Mouse (Mus musculus) left cerebral cortex, adult 2 months (tissue): ENCODE data around the gene Nr0b2. TPM values are rescaled to one million over a fixed set of nuclear protein-coding genes. Genes with fewer than 3 reads are reported as not detected.
A peak's percentile ranks its signal among the peaks of the same experiment; 100 is the strongest.

Experiments used
- DNase-seq, 2 experiments: peaks; one replicate each; pipeline ENCODE4 v3.0.0; 2021 to 2022; ENCODE audit warnings: low spot score in 2 of 2, mixed read lengths in 1 of 2; ENCODE audit errors: extremely low spot score in 1 of 2
- H3K27ac ChIP-seq: fragments of 200-600 bp; 2 replicates; pipeline ENCODE4 v1.8.1; 2022
- H3K4me3 ChIP-seq: fragments of 200-600 bp; 2 replicates; pipeline ENCODE4 v1.8.1; 2022
- CTCF ChIP-seq: fragments of 200-600 bp; IDR thresholded peaks from 2 replicates; pipeline ENCODE4 v1.8.1; 2022; ENCODE audit warnings: antibody characterized with exemption, mild to moderate bottlenecking, moderate library complexity
- intact Hi-C: fragments of 180-260 bp; cut with DNase I; formaldehyde crosslinking; loops from one replicate; pipeline ENCODE4 v1.15.1; 2025
- total RNA-seq, 2 experiments: library from RNA; stranded (reverse); gene quantifications; 2 replicates each; pipeline ENCODE4 v1.2.3; 2021

The Nr0b2 gene
- total RNA-seq, 2 experiments from 2014 or later = not detected

DNA sequence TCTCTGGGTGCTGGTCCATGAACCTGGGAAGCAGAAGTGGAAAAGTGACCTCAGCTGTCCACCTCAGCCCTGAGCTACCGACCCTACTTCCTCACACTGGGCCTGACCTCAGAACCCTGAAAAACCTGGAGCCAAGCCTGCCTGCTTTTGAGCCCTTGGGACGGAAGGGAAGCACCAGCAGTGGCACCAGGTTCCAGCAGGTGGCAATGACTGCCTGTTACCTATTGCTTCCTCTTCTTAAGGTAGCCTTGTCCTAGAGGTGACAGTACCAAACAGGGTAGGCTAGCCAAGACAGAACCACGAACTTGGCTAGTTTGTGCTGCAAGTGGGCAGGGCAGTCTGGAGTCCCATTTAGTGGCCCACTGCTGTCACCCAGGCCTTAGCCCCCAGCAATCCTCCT lies 20.4 kb upstream of the Nr0b2 start:
- DNase-seq = no peak
- H3K4me3 ChIP-seq = no peak overlapping the region
- TF ChIP-seq CTCF = no peak
- intact Hi-C loops = no loop called here
- no peak overlapping the region for H3K27ac ChIP-seq

DNA sequence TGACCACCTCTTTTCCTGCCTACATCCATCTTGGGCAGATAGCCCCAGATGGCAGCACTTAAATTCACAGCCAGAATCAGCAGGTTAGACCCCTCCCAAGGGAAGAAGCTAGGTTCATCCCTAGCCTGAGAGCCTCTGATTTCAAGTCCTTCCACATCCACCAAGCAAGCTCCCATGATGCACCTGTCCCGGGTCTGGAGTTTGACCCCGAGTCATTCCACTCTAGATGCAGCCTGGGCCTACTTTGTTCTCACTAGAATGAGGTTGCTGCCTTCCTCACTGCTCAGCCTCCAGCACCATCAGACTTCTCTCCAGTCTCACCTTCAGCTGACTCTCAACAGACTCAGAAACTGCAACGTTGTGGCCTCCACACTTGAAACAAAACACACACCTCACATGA lies 17.1 kb upstream of the Nr0b2 start:
- DNase-seq = no peak
- H3K4me3 ChIP-seq = no peak overlapping the region
- intact Hi-C loops = no loop called here
- no peak overlapping the region for H3K27ac ChIP-seq
- no peak for TF ChIP-seq CTCF

DNA sequence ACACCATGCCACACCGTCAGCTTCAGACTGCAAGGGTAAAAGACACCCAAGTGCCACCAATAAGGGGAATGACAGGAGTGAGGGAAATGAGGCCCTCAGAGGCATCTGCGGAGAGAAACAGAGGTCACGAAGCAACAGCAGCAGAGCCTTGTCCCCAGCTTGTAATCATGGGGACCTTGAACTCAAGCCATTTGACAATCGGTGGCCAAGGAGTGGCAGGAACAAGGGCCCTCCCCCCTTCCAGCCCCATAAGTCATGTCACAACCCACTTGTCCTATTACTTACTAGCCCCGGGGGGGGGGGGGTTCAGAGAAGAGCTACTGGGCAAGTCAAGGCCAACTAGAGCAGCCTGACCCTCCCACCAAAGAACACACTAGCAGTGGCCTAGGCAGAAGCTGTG lies 16.5 kb upstream of the Nr0b2 start:
- DNase-seq = no peak
- no peak for TF ChIP-seq CTCF
- no peak overlapping the region for H3K27ac ChIP-seq
- intact Hi-C loops = no loop called here
- H3K4me3 ChIP-seq = no peak overlapping the region

DNA sequence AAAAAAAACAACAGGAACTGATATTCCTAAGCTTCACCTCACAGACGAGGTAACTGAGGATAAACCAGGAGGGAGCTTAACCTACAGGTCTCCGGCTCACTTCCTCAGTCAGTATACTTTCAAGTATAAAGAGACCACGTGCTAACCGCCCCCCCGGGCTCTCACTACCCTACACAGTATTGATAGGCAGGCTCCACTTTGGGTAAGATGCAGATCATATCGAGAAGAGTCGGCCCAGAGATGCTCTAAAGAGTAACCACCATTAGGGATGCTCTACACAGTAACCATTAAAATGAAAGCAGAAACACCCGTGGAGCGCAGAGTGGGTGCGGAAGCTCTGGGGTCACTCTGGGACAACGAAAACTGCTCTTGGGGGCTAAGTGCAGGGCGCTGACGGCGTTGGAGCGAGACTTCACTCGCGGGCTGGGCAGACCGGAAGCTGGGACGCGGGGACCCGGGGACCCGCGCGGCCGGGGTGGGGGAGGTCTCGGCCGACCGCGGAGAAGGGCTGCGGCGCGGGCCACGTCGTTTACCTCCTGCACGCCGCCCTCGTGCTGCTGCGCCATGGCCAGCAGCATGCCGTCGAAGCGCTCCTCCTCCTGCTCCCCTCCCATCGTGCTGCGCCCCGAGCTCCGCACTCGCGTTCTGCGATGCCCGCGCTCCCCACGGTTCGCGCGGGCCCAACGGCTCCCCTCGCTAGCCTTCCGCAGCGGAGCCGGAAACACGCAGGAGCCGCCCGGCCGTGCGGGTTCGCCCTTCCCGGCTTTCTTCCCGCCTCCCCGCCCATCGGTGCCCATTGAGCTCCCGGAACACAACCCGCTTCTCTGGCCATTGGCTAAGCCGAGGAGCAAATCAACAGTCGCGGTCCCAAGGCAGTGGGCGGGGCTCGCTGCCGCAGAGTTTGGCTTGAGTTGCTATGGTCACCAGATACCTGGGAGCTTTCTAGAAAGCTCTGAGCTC lies 7.6 kb upstream of the Nr0b2 start, which contains the start of gene Nudc:
Gene Nudc (minus strand): TSS at position 725 of the 960 bp plus-strand sequence.
- H3K27ac ChIP-seq = peak within 1 kb of the TSS; percentile 87
- intact Hi-C loops = no loop called here
- peak; percentile 94 for DNase-seq
- no peak for TF ChIP-seq CTCF
- peak within 1 kb of the TSS; percentile 97 for H3K4me3 ChIP-seq

DNA sequence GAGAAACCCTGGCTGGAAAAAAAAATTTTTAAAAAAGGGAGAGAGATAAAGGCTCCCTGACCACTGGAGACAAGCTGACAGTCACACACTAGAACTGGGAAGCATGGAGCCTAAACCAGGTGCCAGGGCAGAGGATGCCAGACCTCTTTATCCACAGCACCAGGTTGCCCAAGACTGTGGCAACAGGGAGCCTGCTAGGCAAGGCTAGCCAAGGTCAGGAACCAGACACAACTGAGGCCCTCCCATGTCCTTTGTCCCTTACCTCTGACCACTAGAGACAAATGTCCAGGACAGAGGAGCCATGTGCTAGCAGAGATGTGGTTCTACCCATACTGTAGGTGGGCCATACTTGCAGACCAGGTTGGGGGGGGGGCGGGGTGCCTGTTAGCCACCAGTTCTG lies 1.1 kb upstream of the Nr0b2 start:
- intact Hi-C loops = no loop called here
- Histone ChIP-seq H3K27ac (no peak overlapping the region), H3K4me3 (no peak overlapping the region)
- TF ChIP-seq CTCF = no peak
- DNase-seq = no peak

DNA sequence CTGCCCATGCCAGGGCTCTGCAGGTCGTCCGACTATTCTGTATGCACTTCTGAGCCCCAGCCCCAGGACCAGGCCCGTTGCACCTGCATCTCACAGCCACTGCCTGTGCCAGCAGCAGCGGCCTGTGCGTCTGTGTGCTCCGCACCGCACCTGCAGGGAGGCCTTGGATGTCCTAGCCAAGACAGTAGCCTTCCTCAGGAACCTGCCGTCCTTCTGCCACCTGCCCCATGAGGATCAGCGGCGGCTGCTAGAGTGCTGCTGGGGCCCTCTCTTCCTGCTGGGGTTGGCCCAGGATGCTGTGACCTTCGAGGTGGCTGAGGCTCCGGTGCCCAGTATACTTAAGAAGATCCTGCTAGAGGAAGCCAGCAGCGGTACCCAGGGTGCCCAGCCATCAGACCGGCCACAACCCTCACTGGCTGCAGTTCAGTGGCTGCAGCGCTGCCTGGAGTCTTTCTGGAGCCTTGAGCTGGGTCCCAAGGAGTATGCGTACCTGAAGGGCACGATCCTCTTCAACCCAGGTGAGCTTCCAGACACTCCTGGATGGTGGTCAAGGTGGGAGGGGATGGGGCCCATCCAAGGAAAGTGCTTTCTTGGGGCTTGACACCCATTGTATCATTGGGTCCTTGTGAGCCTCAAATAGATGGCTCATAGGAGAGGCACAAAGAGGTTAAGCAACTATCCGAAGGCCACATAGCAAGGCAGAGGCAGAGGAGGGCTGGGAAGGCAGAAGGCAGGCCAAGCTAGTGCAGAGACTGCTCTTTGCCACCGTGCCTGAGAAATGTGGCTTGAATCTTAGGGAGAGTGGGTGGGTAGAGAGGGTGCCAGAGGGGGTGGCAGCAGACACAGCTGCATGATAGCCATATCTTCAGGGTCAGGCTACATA lies 513 bp downstream of the Nr0b2 start:
- intact Hi-C loops = no loop called here
- no peak overlapping the region for H3K4me3 ChIP-seq
- no peak for TF ChIP-seq CTCF
- DNase-seq = no peak
- no peak overlapping the region for H3K27ac ChIP-seq

DNA sequence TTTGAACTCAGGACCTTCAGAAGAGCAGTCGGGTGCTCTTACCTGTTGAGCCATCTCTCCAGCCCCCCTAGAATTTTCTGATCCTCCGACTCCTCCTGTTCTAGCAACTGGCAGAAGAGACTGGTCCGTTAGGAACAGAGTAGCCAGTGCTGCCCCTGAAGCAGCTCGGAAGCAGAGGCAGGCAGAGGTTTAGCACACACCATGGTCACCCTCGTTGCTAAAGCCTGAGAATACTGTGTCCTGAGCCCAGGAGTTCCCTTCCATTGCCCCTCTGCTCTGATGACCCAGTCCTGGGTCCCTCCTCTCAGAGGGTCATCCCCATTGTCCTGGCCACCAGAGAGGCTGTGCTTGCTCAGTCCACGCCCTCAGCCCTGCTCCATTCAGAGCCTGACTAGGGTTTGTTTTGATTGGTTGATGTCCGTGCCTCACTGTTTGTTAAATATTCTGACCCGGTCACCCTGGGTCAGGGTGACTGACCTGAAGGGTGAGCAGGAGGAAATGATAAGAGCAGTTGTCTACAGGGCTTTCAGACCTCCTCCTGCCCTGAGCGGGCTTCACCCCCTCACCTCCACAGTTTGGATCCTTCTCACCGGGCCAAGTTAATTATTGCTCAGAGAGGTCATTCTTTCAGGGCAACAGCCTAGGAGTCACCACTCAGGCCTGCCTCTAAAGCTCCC lies 4.0 kb downstream of the Nr0b2 start:
- Histone ChIP-seq H3K27ac (no peak overlapping the region), H3K4me3 (no peak overlapping the region)
- no peak for TF ChIP-seq CTCF
- intact Hi-C loops = no loop called here
- DNase-seq = no peak

DNA sequence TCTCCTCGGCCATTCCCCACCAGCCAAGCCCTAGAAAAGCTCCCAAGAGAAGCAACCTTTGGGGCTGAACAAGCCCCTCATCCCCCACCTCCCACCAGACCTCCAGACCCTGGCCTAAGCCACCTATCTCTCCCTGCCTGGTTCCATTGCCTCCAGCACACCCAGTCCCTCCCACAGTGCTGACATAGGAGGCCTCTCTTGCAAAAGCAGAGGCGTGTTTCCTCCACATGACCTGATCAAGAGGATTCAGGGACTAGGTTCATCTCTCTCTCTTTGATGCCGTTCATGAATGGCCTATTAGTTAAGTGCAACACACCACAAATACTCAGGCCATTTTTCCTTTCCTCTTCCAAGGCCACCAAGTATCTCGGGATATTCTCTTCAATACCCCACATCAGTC lies 6.7 kb downstream of the Nr0b2 start:
- DNase-seq = no peak
- intact Hi-C loops = no loop called here

DNA sequence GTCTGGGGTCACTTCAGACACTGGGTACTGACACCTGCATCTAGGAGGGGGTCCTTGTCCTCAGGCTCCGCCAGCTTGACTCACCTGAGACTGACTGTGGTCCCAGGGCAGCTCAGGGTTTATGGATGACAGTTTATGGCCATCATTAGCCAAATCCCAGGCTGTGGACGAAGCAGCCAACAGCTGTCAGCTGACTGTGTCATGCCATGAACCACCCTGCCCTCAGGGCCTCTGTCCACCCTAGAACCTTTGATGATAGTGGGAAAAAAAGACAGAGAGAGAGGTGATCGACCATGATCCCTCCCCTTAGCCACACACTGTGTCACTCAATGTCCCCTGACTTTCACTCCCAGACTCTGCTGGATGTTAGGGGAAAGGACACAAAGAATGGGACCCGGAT lies 8.4 kb downstream of the Nr0b2 start:
- TF ChIP-seq CTCF = no peak
- no peak for DNase-seq
- intact Hi-C loops = no loop called here
- Histone ChIP-seq H3K27ac (no peak overlapping the region), H3K4me3 (no peak overlapping the region)

More for the DNA sequence above, 6.7 kb downstream of the Nr0b2 start:
- no peak overlapping the region for H3K4me3 ChIP-seq
- TF ChIP-seq CTCF = no peak
- no peak overlapping the region for H3K27ac ChIP-seq

DNA sequence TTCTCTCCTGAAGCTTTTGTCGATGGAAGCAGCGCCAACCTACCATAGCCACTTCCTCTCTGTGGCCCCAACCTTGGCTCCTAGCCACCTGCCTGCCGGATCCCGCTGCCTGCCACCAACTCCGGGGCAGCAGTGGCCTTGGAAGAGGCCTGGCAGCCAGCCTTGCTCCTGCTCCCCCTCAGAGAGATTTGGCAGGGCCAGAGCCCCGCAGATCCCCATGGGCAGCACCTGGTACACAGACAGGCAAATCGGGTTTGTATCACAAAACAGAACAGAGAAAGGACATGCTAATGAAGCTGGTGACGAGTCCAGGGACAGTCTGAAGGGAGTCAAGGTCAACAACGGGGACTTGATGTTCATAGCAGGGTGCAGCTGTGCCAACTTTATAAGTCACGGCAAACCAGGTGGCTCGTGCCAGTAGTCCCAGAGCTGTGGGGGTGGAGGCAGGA lies 10.0 kb downstream of the Nr0b2 start:
- H3K27ac ChIP-seq = no peak overlapping the region
- no peak for DNase-seq
- no peak overlapping the region for H3K4me3 ChIP-seq
- no peak for TF ChIP-seq CTCF
- intact Hi-C loops = no loop called here

DNA sequence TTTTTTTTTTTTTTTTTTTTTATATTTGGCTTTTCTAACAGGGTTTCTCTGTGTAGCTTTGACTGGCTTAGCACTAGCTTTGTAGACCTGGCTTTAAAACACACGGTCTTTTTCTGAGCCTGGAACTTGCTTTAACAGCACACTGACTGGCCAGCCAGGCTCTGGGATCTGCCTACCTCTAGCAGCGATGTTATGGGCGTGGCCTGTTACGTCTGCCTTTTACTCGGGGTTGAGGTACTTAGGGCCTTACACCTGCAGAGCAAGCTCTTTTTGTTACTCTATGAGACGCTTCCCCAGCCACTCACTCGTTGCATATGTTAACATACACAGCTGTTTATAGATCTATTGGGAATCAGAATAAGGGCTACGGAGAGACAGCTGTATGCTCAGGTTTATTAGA lies 14.1 kb downstream of the Nr0b2 start:
- H3K27ac ChIP-seq = no peak overlapping the region
- no peak for TF ChIP-seq CTCF

More for the DNA sequence above, 14.1 kb downstream of the Nr0b2 start:
- H3K4me3 ChIP-seq = no peak overlapping the region
- intact Hi-C loops = no loop called here
- no peak for DNase-seq
